Mouse (Mus musculus): ENCODE results near the gene Ccdc47. TPM values are rescaled to one million over a fixed set of nuclear protein-coding genes. Genes with fewer than 3 reads are reported as not detected.
"Not testable (repeated sequence)": the region's sequence is repeated elsewhere in the genome, so short reads cannot be mapped to it uniquely, and the experiment has no call there.

Gene Ccdc47
- total RNA-seq (2021): 10 to 100 TPM; 72.5 to 82.4 TPM

DNA sequence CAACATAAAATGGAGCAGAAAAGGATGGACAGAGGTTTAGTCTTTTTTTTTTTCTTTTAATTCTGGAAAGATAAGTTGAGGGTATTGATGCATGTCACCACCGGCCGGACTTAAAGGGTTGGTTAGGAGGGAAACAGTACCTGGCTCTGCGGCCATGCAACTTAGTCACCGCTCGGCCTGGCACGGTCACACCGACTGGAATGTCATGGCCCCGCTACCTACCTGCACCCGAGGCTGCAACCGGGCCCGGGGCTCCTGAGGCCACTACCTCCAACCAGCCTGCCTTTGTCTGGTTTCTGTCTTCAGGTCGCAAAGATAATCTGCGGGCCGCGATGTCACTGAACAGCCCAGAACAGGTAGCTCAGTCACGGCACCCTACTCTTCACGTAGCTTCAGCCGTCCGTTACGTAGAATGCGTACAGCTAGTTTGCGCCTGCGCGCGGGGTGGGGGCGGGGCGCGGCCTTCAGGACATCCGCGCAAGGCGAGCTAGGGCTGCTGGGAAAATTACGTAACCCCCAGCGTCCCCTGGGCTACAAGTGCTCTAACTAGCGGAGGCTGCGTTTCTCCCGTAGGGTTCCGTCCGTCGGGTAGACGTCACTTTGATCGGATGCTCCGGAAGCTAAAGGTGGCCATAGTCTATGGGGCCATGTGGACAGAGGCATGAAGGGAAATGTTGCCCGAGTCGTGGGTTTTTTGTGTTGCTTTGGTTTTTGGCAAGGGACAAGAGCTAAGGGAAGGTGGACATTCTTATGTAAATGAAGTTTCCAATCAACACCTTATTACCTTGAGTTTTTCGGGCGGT lies at the start of gene Ccdc47:
TSS of gene Ccdc47 (minus strand) at position 418 of the 803 bp plus-strand sequence.
- intact Hi-C loops (cut with DNase I): loop anchor here (2.0 kb wide), 2 partner anchors 35 to 57 kb away; partner anchors contain the start of gene Smarcd2
- DNase-seq: peak; percentile 89 to 92

DNA sequence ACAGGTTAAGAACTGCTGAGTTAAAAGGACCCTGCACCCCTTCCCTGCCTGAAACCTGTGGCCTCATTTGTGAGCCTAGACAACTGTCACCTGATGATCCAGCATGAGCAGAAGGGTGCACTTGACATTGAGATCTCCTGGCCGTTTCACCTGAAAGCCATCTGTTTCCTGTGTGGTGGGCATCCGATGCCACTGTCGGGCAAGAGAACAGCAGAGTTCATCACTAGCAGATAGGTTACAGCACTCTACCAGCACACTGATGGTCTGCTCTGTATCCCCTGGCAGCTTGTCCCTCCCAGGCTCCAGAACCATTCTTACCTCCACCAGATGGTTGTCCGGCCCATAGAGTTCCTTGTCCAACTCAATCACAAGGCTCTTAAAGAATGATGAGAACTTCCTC lies 49.4 kb upstream of the Ccdc47 start:
- intact Hi-C loops (cut with DNase I): no loop called here
- DNase-seq: no peak

DNA sequence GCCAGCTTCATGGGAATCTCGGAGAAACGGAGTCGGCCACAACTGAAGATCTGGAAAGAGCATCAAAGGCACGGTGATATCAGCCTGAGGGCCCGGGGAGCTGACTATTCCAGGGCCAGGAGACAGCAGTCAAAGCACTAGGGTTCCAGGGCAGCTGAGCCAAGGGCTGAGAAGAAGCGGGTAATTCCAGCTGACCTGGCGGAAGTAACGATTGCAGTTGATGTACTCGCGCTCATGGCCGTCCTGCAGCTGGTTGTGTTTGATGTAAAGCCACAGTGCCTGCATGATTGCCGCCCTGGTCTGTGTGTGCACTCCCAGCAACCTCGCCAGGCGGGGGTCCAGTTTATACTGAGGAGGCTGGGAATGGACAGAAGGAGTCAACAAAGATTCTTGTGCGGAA lies 48.8 kb upstream of the Ccdc47 start:
- intact Hi-C loops (cut with DNase I): no loop called here
- no peak for DNase-seq

DNA sequence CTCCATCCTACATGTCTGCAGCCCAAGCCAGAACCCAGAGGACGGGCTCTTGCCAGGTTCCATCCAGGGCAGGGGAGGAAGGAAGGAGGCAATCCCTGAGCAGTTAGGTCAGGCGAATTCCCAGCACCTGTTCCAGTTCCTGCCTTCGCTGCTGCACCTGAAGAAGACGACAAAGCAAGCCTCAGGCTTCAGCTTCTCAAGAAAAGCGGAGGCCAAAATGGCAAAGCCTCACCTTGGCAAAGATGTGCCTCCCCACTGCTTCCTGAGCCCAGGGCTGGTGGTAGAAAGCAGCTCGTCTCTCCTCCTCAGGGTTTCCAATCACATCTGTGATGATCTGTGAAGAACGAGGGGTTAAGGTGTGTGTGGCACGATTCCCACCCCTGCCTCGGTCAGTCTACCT lies 47.8 kb upstream of the Ccdc47 start:
- no peak for DNase-seq
- intact Hi-C loops (cut with DNase I): no loop called here

DNA sequence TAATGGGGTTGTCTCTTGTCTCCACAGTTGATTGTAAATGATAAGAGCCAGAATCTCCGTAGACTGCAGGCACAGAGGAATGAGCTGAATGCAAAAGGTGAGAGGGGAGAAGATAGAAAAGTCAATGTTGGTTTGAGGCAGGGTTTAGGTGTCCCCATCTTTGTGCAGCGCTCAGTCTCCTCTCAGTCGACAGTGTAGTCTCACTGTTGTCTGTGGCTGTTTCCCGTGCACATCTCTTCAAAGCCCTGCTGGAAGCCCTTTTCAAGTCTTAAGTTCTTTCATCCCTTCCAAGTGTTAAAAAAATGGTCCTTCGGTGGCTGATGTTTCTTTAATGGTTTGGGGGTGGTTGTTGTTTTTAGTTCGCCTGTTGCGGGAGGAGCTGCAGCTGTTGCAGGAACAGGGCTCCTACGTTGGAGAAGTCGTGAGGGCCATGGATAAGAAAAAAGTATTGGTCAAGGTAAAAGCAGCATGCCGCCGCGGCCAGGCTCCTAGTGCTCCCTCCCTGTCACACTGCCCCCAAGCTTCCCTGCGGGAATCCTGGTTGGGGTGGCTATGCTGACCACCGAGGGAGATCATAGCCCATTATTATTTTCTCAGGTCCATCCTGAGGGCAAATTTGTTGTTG lies 44.8 kb upstream of the Ccdc47 start:
- no peak for DNase-seq
- intact Hi-C loops (cut with DNase I): no loop called here

DNA sequence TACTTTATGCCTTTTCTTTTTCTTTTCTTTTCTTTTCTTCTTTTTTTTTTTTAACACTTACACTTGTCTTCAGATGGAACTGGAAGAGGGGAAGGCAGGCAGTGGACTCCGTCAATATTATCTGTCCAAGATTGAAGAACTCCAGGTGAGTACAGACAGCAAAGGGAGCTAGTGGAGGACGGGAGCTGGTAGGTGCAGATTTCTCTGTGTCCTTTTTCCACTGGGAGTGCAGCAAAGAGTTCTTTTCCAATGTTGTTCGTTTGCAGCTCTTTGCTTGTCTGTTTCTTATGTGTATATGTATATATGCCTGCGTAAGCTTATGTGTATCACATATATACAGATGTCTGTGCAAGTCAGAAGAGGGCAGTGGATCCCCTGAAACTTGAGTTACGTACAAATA lies 40.6 kb upstream of the Ccdc47 start:
- DNase-seq: no peak
- intact Hi-C loops (cut with DNase I): loop anchor here (1.0 kb wide), 1 partner anchor 16 kb away; the partner anchor contains the start of gene Smarcd2

DNA sequence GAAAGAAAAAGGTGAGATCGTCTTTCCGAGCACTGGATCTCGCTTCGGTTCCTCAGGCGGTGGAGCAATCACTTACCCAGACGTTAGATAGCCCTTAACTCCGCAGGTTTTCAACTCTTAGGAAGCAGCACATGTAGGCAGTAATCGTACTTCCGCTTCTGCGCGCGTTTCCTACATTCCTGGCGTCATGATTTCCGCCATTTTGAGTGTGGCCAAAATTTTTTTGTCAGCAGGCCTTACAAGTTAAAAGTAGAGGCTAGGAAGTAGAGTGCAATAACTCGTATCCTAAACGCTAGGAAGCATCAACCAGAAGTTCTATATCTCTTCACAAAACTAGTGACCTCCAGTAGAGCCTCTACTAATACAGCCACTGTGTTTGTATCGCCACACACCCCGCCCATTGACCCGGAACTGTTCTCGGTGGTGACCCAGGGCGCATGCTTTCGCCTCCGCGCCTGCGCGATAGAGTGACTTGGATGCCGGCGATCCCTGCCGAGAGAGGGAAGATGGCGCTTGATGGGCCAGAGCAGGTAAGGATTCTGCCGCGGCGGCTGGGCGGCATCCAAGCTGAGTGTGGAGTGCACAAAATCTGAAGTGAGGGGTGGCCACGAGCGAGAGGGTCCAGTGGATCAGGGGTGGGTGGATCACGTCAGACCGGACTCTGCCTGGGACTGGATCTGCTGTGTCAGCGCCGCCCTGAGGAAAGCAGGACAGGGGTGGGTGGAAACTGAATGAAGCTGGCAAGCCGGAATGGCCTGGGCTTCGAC lies 39.7 kb upstream of the Ccdc47 start, which contains the start of the genes Ftsj3 and Psmc5:
TSS of gene Ftsj3 (minus strand) at position 395 of the 767 bp plus-strand sequence.
TSS of gene Psmc5 (plus strand) at position 470 of the 767 bp plus-strand sequence.
- DNase-seq: peak; percentile 99
- intact Hi-C loops (cut with DNase I): loop anchor here (1.0 kb wide), 1 partner anchor 16 kb away; the partner anchor contains the start of gene Smarcd2

DNA sequence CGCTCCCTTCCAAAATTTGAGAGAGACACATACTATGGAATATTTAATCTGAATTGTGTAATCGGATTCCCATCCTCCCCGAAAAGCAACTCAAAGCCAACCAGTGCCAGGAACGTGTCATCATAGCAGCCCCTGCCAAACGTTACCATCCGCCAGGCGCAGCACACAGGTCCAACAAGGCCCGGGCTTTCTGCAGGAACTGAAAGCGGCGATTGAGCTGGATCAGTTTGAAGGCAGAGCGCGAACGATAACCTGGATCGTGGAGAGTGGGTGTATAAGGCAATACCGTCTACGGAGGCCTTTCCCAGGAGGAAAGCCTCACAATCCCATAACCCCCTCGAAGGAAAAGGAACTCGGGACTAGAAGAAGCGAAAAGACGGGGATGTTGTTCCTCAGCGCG lies 39.0 kb upstream of the Ccdc47 start:
- no peak for DNase-seq
- intact Hi-C loops (cut with DNase I): no loop called here

DNA sequence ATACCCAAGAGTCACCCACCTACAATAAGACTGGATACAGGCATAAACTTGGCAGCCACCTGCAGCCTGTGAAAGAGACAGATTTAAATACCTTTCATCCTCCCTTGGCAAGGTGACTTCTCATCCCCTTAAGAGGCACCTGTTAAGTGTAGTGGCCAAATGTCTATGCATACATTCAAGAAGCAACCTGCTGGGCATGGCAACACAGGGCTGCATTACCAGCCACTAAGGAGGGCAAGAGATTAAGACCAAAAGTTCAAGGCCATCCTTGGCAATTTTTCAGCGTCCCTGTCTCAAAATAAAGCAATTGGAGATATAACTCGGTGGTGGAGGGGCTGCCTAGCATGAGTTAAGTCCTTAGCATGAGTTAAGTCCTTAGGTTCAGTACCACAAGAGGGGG lies 38.6 kb upstream of the Ccdc47 start:
- intact Hi-C loops (cut with DNase I): no loop called here
- DNase-seq: no peak

DNA sequence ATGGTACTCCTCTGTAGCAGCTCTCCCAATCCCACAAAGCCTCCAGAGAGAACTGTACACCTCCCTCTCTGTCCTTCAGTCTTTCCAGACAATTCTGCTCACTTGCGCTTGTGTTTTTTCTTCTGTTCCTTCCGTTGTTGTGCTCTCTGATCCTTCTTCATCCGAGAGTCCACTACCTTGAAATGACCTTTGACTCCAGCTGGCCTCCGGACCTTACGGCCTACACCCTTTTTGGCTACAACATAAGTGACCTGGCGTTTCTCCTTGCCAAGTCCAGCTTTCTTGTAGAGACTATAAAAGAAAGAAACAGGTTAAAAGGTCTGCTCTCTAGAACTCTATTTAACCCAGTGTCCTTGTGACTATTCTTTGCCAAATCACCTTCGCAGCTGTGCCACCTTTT lies 33.2 kb upstream of the Ccdc47 start:
- intact Hi-C loops (cut with DNase I): no loop called here
- no peak for DNase-seq

DNA sequence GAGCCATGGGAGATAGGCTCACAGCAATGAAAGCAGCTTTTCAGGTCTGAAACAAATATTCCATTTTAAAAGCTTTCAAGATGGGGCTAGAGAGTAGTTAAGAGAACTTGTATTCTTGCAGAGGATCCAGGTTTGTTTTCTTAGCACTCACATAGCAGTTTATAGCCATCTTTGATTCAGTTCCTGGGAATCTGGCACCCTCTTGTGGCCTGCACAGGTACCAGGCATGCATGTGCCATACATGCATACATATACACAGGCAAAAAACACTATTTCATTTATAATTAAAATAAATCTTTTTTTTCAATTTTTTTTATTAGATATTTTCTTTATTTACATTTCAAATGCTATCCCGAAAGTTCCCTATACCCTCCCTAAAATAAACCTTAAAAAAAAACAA lies 30.7 kb upstream of the Ccdc47 start:
- intact Hi-C loops (cut with DNase I): no loop called here
- no peak for DNase-seq

DNA sequence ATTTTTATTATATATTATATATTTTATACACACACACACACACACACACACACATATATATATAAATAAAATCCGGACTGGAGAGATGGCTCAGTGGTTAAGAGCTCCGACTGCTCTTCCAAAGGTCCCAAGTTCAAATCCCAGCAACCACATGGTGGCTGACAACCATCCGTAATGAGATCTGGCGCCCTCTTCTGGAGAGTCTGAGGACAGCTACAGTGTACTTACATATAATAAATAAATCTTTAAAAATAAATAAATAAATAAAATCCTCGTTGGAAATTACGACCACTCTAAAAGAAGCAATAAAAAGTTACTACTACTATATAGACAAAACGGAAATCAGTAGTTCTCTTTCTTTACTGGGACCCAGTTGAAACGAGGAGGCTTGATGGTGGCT lies 17.8 kb upstream of the Ccdc47 start:
- DNase-seq; intact Hi-C loops (cut with DNase I): not testable (repeated sequence)

DNA sequence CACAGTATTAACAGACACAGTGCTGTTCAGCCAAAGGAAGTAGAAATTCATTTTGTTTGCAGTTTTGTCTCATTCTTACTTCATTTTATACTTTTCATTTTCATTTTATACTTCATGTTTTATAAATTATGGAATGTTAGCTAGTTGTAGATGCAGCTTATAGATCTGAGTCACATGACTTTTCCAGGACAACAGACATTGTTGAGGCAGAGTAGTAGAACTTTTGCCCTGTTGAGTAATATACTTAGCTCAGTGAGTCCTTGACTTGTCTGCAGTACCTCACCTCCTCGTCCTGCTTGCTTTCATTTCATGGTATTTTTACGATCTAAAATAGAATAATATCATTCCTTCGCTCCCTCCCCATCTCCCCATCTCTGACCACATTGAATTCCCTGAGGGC lies 4.5 kb upstream of the Ccdc47 start:
- intact Hi-C loops (cut with DNase I): no loop called here
- no peak for DNase-seq

DNA sequence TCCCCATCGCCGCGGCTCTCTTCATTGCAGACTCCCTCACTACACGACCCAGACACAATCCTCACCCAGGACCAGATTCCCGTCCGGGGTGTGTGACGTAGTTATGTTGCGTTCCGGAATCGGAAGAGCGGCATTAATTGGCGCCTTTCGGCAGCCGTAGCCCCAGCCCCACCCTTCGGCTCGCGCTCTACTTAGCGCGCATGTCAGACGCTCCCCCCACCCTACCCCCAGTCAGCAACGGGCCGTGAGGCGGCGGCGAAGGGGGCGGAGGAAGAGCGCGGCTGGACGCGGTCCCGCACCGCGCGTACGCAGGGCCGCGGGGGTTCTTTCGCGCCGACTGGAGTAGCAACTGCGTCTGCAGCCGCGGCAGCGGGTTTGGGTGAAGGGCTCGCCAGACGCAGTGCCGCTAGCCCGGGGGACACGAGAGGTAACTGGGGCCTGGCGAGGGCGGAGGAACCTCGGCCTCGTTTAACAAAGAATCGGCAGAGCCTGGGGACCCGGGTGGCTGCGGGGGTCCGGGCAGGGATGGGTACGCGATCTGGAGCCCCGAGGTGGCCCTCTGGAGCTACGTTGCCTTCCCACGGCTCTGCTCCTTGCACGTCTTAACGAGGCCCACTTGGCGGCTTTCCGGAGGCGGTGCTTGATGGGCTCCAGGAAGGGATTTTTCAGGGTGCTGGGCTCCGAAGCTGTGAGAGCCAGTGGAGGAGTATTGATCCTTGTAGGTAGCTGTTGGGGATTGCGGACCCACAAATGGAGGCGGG lies 766 bp upstream of the Ccdc47 start, which contains the start of gene Ddx42:
TSS of gene Ddx42 (plus strand) at position 197 of the 761 bp plus-strand sequence.
- DNase-seq: peak; percentile 84 to 88
- intact Hi-C loops (cut with DNase I): loop anchor here (2.0 kb wide), 2 partner anchors 34 to 56 kb away; partner anchors contain the start of gene Smarcd2

DNA sequence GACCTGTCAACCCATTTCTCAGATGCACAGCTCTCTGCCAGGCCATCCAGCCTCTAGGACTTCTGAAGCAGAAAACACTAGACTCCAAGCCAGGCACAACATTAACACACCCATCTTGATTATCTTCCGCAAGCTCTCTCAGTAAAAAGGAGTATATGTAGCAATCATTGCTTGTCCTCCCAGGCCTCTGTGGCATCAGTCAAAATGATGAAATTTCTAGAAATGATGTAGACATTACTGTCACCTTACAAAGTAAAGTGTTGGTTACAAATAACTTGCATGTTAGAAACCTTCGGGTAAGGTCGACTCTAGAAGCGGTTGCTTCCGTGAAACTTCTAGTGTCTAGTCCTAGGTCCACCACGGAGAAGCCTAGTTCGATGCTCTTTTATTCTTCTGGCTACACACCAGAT lies 689 bp downstream of the Ccdc47 start:
- DNase-seq: no peak
- intact Hi-C loops (cut with DNase I): no loop called here

DNA sequence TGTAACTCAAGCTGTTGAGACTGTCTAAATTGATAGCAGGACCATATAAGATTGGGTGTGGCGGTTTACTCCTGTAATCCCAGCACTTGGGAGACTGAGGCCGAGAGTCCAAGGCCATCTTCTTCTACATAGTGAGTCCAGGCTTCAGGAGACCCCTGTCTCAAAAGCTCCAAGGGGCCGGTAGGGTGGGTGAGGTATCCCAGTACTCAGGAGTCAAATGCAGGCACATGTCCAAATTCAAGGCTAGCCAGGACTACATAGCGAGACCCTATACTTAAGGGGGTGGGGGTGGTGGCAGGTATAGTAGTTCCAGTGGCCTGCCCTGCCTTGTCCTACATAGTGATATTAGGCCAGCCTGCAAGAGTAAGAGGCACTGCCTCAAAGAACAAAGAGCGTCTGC lies 1.3 kb downstream of the Ccdc47 start:
- DNase-seq: no peak
- intact Hi-C loops (cut with DNase I): no loop called here

DNA sequence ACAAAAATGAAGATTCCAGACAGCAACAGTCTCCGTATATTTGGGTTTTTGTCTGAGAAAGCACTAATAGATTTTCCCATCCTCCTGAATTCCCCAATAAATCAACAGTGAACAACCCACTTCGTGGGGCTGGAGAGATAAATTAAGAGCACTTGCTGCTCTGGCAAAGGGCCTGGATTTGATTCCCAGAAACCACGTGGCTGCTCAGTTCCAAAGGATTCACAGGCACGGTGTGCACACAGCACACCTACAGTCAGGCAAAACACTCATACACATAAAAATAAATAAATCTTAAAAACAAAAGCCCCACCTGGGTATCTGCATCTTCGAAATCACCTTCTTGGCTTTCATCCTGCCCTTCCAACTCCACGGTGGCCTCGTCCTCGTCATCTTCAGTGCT lies 3.4 kb downstream of the Ccdc47 start:
- intact Hi-C loops (cut with DNase I): no loop called here
- DNase-seq: peak; percentile 22

DNA sequence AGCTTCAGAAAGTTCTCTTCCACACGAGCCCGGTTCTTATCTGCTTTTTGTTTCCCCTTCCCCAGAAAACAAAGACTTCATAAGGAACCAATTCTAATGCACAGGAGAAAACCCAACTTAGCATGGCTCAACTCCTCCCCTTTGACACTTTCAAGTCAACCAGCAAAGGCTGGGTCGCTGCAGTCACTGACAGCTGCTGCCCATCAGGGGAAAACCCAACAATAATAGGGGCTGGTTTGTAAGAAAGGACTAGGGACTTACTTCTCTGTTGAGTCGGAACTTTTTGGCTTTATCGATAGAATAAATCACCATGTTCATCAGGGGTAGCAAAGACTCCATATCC lies 14.1 kb downstream of the Ccdc47 start, which contains the start of gene Strada:
TSS of gene Strada (minus strand) at position 46 of the 343 bp plus-strand sequence.
- DNase-seq: no peak
- intact Hi-C loops (cut with DNase I): no loop called here

DNA sequence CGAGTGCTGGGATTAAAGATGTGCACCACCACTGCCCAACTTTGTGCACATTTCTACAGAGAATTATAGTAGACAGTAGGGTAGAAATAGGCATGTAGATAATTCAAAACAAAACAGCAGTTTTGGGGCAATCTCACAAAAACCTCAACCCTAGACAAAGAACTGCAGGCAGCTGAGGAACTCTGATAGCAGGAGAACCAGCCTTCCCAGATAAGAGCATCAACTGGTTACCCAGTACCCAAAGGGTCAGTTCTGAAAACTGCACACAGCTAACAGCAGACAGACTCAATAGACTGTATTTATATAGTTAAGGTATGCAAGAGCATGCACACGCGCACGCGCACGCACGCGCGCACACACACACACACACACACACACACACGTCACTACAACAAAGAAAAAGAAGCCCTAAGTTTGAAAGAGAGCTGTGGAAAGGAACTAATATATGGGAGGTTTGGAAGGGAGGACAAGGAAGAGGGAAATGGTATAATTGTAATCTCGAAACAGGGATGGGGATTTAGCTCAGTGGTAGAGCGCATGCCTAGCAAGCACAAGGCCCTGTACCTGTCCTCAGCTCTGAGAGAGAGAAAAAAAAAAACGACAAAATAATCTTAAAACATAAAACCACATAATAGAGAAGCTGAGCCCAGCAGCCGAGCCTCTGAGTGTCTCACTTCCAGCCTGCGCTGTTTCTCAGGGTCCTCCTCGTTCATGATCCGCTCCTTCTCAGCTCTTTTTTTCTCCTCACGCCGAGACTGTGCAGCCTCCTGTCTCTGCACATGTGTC lies 14.6 kb downstream of the Ccdc47 start:
- intact Hi-C loops (cut with DNase I): no loop called here
- no peak for DNase-seq

Data from heart, postnatal 36 days (tissue).